Mouse (Mus musculus) kidney, adult 2 months (tissue): ENCODE data around the gene Hdac4.

Experiments used
- CTCF ChIP-seq: fragments of 200-500 bp; conservative IDR thresholded peaks from 2 replicates; pipeline ENCODE4 v1.5.1; 2011; ENCODE audit warnings: low read depth, mild to moderate bottlenecking, control low read depth, low read length, moderate library complexity, mixed read lengths; ENCODE audit not compliant: insufficient read depth, insufficient read length
- POLR2A ChIP-seq: fragments of 200-500 bp; IDR thresholded peaks from one replicate; pipeline ENCODE4 v1.6.1; 2011; ENCODE audit warnings: low read depth, low read length, control low read depth

- no peak for TF ChIP-seq CTCF
- TF ChIP-seq POLR2A = no peak
Observed at GRCm38 (mm10) chr1:92114091-92114490, 81.4 kb downstream of the Hdac4 start.
